Mouse (Mus musculus) forebrain, embryonic 11.5 days (tissue): ENCODE results near the gene Tfpi2. TPM values are rescaled to one million over a fixed set of nuclear protein-coding genes. Genes with fewer than 3 reads are reported as not detected.

Source experiments
- ATAC-seq: fragments of 200-750 bp; cut with Nextera tagmentation; replicated peaks from 2 replicates; pipeline ENCODE4 v1.8.0; 2017; ENCODE audit warnings: moderate TSS enrichment; ENCODE audit not compliant: low FRiP score
- DNase-seq: peaks from one replicate; pipeline ENCODE4 v3.0.0-alpha.2; 2017; ENCODE audit warnings: low spot score
- H3K27ac ChIP-seq: fragments of 300-500 bp; sonication (generic); 2 replicates; pipeline ENCODE4 v1.5.1; 2014; ENCODE audit warnings: low read depth, low read length
- H3K27me3 ChIP-seq: fragments of 300-500 bp; sonication (generic); 2 replicates; pipeline ENCODE4 v1.6.1; 2014; ENCODE audit warnings: mild to moderate bottlenecking, low read length, mixed read lengths; ENCODE audit not compliant: control insufficient read depth, insufficient read depth
- H3K36me3 ChIP-seq: fragments of 300-500 bp; sonication (generic); 2 replicates; pipeline ENCODE4 v1.6.1; 2014; ENCODE audit warnings: mild to moderate bottlenecking, low read length, moderate library complexity, mixed read lengths; ENCODE audit not compliant: control insufficient read depth, insufficient read depth
- H3K4me1 ChIP-seq: fragments of 300-500 bp; sonication (generic); replicated peaks from 2 replicates; pipeline ENCODE4 v1.6.1; 2014; ENCODE audit warnings: low read length, mixed read lengths; ENCODE audit not compliant: control insufficient read depth, insufficient read depth
- H3K4me2 ChIP-seq: fragments of 300-500 bp; sonication (generic); 2 replicates; pipeline ENCODE4 v1.6.1; 2014; ENCODE audit warnings: low read depth, mild to moderate bottlenecking, low read length, moderate library complexity, mixed read lengths; ENCODE audit not compliant: severe bottlenecking
- H3K4me3 ChIP-seq: fragments of 300-500 bp; sonication (generic); 2 replicates; pipeline ENCODE4 v1.5.1; 2014; ENCODE audit warnings: low read depth, low read length
- H3K9ac ChIP-seq: fragments of 300-500 bp; sonication (generic); 2 replicates; pipeline ENCODE4 v1.6.1; 2014; ENCODE audit warnings: low read length
- H3K9me3 ChIP-seq: fragments of 300-500 bp; sonication (generic); 2 replicates; pipeline ENCODE4 v1.6.1; 2016; ENCODE audit warnings: low read length, mixed read lengths; ENCODE audit not compliant: control insufficient read depth
- WGBS: fragments of 180-500 bp; shearing (Covaris S2); extraction: QIAGEN DNeasy Blood & Tissue Kit; methylation state at CpG from one replicate; pipeline ENCODE4 v1.1.7; 2014; 5-methylcytosine and 5-hydroxymethylcytosine counted together
- polyA plus RNA-seq: library from polyadenylated mRNA; unstranded; fragments of >200 nt; fragmentation: Nextera tagmentation; extraction: Ambion mirVana; gene quantifications from 2 replicates; pipeline ENCODE4 v1.2.1, GENCODE M21; 2014

Gene Tfpi2
- polyA plus RNA-seq, 1 experiment from 2014 or later, result 0.72 TPM

DNA sequence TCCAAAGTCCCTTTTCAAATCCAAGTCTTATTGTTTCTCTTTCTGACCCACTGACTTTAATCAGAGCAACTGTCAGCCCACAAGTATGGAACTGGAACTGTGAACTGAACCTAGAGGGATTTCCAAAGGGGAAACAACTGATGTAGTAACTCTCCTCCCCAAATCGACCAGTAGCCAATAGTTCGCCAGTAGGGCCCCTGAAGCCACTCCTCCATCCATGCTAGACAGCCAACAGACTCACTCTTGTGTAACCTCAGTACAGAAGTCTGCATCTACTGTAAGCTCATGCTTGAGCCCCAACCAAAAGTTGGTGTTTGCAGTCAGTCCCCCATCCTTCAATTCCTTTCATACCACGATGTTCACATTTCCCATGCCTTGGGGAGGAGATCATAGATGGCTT, 12.0 kb upstream of the Tfpi2 start:
- H3K4me1 ChIP-seq, result no peaks in the 10 kb centered on the region; the same call in 1 of the 2 replicates
- H3K27me3 ChIP-seq, result no peaks in the 10 kb centered on the region
- no peak for DNase-seq
- no peaks in the 10 kb centered on the region for H3K36me3 ChIP-seq
- no peak overlapping the region for H3K27ac ChIP-seq
- H3K4me2 ChIP-seq, result no peak overlapping the region
- H3K9ac ChIP-seq, result no peak overlapping the region
- no peak for ATAC-seq
- no peaks in the 10 kb centered on the region for H3K9me3 ChIP-seq
- 79% methylated on average over 3 of the region's 3 CpGs for WGBS
- H3K4me3 ChIP-seq, result no peak overlapping the region

DNA sequence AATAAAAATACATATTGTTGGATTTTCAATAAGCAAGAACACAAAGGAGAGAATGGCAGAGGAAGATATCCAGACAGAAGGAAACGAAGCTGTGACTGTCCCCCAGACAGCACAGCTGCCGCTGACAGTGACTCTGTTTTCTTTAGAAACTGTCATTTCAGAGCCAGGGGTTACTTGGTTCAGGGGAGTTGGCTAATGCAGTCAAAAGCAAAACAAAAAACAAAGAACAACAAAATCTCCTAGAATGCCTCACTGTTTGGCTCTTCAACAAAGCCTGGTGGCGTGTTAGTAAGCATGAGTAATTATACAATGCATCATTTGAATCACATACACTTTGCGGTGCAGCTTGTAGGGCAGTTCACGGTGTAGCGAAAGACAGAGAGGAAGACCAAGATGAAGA, 10.6 kb upstream of the Tfpi2 start:
- H3K4me3 ChIP-seq, result no peak overlapping the region
- H3K4me1 ChIP-seq, result no peaks in the 10 kb centered on the region; the same call in 1 of the 2 replicates
- DNase-seq, result no peak
- no peaks in the 10 kb centered on the region for H3K36me3 ChIP-seq
- no peaks in the 10 kb centered on the region for H3K27me3 ChIP-seq
- WGBS, result 71% methylated on average over 6 of the region's 6 CpGs
- H3K4me2 ChIP-seq, result no peak overlapping the region
- H3K9me3 ChIP-seq, result no peaks in the 10 kb centered on the region
- no peak for ATAC-seq
- H3K9ac ChIP-seq, result no peak overlapping the region
- no peak overlapping the region for H3K27ac ChIP-seq

DNA sequence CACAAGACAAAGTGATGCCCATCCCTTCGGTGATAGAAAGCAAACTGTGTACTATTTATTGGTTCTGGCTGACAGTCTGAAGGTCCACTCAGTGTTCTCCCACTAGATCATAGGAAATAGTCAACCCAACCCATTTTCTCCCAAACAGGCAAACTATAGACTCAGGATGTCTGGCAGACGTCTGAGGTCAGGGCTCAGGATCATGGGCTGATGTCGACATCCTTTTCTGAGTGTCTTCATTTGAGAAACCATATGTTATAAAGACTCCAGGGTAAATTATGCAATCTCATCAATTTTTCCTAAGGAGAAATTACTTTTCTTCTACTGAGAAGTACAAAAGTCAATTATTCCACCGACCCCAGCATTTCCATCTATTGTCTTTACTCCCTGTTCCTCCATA, 9.4 kb upstream of the Tfpi2 start:
- Histone ChIP-seq H3K9ac (no peak overlapping the region), H3K4me2 (no peak overlapping the region), H3K36me3 (no peaks in the 10 kb centered on the region), H3K4me1 (no peaks in the 10 kb centered on the region), H3K4me3 (no peak overlapping the region), H3K27me3 (no peaks in the 10 kb centered on the region), H3K27ac (no peak overlapping the region), H3K9me3 (no peaks in the 10 kb centered on the region)
- 87% methylated on average over 4 of the region's 4 CpGs for WGBS
- ATAC-seq (no peak), DNase-seq (no peak)

DNA sequence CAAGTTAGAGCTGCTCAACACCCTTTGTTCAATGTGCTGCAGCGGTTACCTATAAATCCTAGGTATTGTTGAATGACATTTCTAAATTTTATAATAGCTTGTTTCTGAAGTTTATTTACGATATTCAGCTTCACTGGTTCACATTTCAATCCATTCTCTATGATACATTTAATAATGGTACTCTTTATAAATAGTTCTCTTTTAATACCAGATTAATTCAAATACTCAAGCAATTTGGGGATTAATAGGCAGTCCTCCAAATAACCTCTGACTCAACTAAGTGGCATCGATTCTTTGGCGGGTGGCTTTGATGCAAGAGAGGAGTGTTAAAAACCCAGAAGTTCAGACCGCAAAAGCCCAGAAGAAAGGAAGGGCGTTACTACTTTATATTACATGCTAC, 4.8 kb upstream of the Tfpi2 start, which contains the start of gene Gngt1:
Gene Gngt1, plus strand, starts transcription at position 301 of the 400 bp plus-strand sequence.
- no peak for ATAC-seq
- Histone ChIP-seq H3K4me1 (no peaks in the 10 kb centered on the region), H3K36me3 (no peaks in the 10 kb centered on the region), H3K4me2 (no peak within 1 kb of the TSS), H3K9ac (no peak within 1 kb of the TSS), H3K9me3 (no peaks in the 10 kb centered on the region), H3K27ac (no peak within 1 kb of the TSS), H3K4me3 (no peak within 1 kb of the TSS), H3K27me3 (no peaks in the 10 kb centered on the region)
- 90% methylated on average over 6 of the region's 6 CpGs for WGBS
- no peak for DNase-seq

DNA sequence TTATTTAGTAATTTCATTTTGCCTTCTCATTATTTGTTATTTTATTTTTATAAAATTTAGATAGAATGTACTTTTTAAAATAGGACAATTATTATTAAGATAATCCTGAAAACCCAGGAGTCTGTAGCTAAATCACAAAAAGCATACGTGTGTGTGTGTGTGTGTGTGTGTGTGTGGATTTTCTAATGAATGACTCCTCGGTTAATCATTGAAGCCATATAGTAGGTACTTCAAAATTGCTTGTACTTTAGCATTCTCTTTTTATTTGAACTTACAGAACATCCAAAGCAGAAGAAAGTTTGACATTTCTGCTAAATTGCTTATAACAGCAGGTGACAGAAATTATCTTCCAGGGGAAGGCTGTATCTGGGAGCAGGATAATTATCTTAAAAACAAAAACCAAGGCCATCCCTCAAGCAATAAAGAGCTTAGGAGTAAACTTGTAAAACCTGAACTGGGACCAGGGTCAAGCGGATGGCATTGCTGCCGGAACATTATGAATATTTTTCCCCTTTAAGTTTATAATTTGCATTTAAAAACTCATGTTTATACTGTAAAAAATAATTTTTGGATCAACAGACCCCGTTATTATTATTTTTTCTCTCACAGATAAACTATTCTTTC, 5.9 kb downstream of the Tfpi2 start:
- Histone ChIP-seq H3K27ac (no peak overlapping the region), H3K4me2 (no peak overlapping the region), H3K36me3 (no peaks in the 10 kb centered on the region), H3K9ac (no peak overlapping the region), H3K4me1 (no peaks in the 10 kb centered on the region), H3K4me3 (no peak overlapping the region), H3K27me3 (no peaks in the 10 kb centered on the region), H3K9me3 (no peaks in the 10 kb centered on the region)
- DNase-seq (no peak), ATAC-seq (no peak)
- 87% methylated on average over 5 of the region's 5 CpGs for WGBS

DNA sequence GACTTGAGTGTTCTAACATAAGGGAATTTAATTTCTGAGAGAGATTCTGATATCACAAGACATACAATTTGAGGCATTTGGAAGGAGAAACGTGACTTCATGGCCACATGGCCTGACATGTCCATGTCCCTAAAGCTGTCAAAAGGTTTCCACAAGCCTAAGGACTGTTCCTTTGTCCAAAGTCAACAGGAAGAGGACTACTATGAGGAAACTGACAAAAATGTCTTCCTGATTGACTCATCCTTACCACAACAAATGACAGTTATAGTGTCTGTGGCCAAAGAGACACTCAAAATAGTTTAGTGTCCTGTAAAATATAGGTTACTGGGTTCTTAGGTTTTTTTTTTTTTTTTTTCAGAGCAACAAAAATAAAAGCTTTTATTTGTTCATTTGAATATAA, 15.0 kb downstream of the Tfpi2 start:
- DNase-seq (no peak), ATAC-seq (no peak)
- Histone ChIP-seq H3K4me3 (no peak overlapping the region), H3K27me3 (no peaks in the 10 kb centered on the region), H3K9me3 (no peaks in the 10 kb centered on the region), H3K9ac (no peak overlapping the region), H3K4me2 (no peak overlapping the region), H3K4me1 (no peaks in the 10 kb centered on the region), H3K27ac (no peak overlapping the region), H3K36me3 (no peaks in the 10 kb centered on the region)
- 65% methylated on average over 1 of the region's 1 CpGs for WGBS

DNA sequence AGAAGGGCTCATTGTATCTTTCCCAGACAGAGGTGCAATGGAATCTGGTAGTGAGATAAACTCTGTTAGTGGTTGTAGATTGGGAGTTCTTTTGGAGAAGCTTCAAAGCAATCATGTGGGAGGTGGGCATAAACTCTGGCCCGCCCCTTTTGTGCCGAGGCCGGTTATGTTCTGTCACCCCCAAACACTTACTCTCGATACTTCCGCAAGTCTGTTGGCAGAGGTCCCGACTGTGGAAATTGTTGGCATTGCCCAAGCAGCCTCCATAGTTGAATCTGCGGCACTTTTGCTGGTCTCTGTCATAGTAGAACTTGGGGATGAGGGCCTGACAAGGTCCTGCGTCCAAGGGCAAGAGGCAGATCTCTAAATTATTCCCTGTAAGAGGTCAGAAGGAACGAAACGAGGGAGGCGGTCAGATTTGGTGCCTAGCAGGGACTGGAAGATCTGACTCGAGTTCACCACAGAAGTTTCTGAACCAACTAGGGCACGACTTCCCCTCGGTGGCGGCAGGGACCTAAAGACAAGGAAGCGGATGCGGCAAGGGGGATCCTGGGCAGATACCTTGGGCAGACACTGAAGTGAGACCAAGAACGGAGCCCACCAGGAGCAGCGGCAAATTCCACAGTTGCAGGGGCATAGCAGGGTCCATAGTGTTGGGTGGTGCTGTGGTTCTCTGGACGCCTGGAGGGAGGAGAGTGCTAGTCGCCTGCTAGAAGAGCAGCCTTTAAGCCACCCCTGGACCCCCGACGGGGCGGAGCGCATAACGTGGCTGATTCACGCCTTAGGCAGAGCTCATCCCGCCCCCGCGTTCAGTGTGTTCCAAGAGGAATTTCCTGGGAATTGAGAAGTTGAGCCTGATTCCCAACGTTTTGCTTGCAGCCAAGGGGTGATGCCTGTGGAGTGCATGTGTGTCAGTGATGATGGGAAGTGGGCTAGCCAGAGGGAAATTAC, 20.8 kb downstream of the Tfpi2 start:
- WGBS, result 35% methylated on average over 31 of the region's 31 CpGs
- DNase-seq (peak; percentile 54), ATAC-seq (0 out of 2 replicates have a peak, but pooled peaks have one; percentile 30)
- no peaks in the 10 kb centered on the region for H3K36me3 ChIP-seq
- H3K9ac ChIP-seq, result no peak overlapping the region
- no peaks in the 10 kb centered on the region for H3K4me1 ChIP-seq
- no peak overlapping the region for H3K27ac ChIP-seq
- peak overlapping the region; percentile 24; the same call in 1 of the 2 replicates for H3K4me2 ChIP-seq
- H3K4me3 ChIP-seq, result no peak overlapping the region
- no peaks in the 10 kb centered on the region for H3K27me3 ChIP-seq
- H3K9me3 ChIP-seq, result no peaks in the 10 kb centered on the region

DNA sequence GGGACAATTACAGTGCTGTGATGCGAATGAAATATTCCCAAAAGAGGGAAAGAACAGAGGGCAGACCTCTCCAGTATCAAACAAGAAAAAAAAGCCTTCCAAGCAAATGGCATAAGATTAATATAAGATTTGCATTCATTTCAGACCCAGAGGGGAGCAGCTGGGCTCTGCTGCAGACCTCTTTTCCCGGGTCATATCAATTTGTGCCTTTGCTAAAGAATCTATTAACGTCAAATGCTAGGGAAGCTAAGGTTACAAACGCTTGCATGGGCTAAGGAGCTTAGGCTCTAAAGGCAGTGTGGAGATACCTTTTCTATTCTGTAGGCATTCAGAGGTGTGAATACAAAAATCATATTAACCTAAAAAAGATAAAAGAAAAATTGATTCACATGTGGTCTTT, 33.8 kb downstream of the Tfpi2 start:
- Histone ChIP-seq H3K9me3 (no peaks in the 10 kb centered on the region), H3K27me3 (no peaks in the 10 kb centered on the region), H3K9ac (no peak overlapping the region), H3K27ac (no peak overlapping the region), H3K36me3 (no peaks in the 10 kb centered on the region), H3K4me2 (no peak overlapping the region), H3K4me3 (no peak overlapping the region), H3K4me1 (no peaks in the 10 kb centered on the region)
- DNase-seq (no peak), ATAC-seq (no peak)
- 56% methylated on average over 4 of the region's 4 CpGs for WGBS
